Mouse (Mus musculus): ENCODE results near the gene Psmb1.
"Not testable (repeated sequence)": the region's sequence is repeated elsewhere in the genome, so short reads cannot be mapped to it uniquely, and the experiment has no call there.

The Psmb1 gene

GRCm38 (mm10) chr17:15459761-15460160 is 39.8 kb downstream of the Psmb1 start:
- no peak for DNase-seq

GRCm38 (mm10) chr17:15456595-15456994 is 43.0 kb downstream of the Psmb1 start:
- no peak for DNase-seq

- no peak for DNase-seq
These were observed 44.3 kb downstream of the Psmb1 start for GRCm38 (mm10) chr17:15455203-15455602.

DNA sequence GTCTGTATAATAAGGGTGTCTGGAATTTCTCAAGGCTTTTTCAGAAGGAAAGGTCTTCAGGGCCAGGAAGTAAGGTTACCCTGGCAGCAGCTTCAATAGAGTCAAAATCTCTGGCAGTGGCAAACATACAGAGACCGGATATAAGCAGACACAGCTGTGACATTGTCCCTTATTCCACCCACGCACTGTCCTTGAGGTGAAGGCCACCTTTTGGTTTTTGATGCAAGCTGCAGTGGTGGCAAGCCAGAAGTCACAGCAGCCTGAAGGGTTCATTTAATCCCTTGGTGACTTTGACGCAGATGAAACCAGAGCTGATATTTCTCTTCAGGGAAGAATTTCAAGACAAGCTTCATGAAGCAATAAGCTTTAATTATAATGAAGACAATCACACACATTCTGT is 49.9 kb downstream of the Psmb1 start:
- DNase-seq = no peak

- DNase-seq = not testable (repeated sequence)
These were observed 50.4 kb downstream of the Psmb1 start for GRCm38 (mm10) chr17:15449144-15449543.

DNA sequence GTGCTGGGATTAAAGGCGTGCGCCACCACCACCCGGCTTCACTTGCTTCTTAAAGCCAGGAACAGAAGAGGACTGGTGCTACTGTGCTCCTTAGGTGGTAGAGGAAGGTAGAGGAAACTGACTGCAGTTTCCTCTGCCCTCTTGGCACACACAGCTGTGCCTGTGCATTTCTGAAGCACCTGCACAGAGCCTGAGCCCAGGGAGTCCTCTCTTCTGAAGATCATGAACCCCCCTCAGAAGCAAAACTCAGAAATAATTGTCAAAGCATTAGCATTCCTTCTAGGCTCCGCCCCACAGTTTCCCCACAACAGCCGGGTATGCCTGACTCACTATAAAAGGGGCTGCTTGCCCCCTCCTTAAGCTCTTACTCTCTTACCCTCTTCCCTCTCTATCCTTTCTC is 51.7 kb downstream of the Psmb1 start:
- no peak for DNase-seq

DNA sequence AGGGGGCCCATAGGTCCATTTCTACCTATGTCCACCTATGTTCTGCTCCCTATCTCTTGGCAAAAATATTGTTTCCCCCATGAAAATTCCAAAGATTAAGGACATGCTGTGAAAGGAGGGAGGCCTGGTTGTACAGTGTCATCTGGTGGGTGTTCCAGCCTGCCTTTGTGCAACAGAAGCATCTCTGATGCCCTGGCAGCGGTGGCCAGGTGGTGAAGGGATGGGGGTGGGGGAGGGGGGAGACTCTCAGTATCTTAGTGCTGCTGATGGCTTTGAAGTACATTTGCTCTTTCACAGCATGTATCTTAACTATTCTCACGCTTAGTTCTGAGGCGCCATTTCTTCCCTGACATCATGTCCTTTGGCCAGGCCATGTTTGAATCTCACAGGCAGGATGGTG is 54.1 kb downstream of the Psmb1 start:
- no peak for DNase-seq

DNA sequence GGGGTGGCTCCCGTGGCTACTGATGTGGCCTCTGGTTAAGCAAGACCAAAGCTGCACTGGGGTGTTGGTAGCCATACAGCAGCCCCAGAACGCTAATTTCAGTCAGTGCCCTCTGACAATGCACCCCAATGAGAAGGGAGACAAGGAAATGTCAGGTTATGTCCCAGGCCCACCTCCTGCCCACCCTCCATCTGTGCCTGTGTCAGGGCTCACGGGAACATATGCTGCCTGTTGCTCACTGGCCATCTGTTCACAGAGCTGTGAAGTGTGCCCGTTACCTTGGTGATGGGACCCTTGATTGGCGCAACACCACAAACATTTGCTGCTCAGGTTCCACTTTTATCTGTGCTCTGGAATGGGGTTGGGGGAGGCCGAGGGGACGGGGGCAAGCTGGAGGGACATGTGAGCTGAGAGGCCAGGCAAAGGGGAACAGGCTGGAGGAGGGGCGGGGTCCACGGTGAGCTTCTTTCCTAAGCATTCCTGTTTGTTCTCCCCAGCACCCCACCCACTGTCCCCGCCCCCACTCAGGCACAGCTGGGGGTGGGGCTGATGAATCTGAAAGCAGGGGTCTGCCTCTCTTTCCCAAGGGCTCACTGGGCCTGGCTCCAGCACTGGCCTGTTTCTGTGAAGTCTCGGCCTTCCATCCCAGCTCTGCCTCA is 59.0 kb downstream of the Psmb1 start:
- DNase-seq = no peak

DNA sequence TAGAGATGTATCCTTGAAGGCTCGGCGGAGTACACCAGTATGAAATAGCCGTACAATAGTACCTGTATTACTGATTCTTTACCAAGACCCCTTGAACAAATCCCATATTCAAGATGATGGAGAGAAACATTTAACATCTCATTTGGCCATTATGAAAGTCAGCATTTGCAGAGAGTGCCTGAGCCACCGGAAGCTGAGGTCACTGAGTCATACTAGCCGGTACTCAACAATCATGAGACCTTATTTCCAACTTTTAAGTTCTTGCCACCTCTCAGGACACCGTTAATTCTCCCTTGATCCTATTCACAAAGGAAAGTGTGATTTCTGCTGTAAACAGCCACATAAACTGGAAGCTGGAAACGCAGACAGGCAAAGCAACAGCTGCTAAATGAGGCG is 59.5 kb downstream of the Psmb1 start:
- DNase-seq = no peak

- no peak for DNase-seq
These were observed 64.8 kb downstream of the Psmb1 start for GRCm38 (mm10) chr17:15434748-15435147.

GRCm38 (mm10) chr17:15432036-15432435 is 67.5 kb downstream of the Psmb1 start:
- DNase-seq = no peak

DNA sequence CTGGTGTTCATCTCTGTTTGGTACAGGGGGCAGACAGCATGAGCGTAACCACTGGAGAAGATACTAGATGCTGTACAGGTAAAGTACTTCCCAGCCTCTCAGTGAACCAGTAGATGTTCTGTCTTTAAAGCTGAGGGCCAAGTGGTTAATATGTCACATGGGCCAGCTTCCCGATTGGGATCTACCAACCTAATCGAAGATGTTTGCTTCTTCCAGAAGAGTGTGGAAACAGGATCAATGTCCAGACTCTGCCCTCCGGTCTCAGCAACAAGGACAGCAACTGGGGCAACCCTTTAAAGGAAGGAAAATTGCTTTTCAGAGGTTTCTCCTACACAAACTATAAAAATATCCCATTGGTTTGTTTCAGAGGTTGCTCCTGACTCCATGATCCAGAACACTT is 68.0 kb downstream of the Psmb1 start:
- no peak for DNase-seq

GRCm38 (mm10) chr17:15431021-15431514 is 68.5 kb downstream of the Psmb1 start:
- no peak for DNase-seq

- DNase-seq = peak; percentile 49
These were observed 69.6 kb downstream of the Psmb1 start for GRCm38 (mm10) chr17:15429937-15430336.

- no peak for DNase-seq
These were observed 70.1 kb downstream of the Psmb1 start for GRCm38 (mm10) chr17:15429451-15429850.

- DNase-seq = no peak
These were observed 73.6 kb downstream of the Psmb1 start for GRCm38 (mm10) chr17:15425931-15426330.
